Mouse (Mus musculus): ENCODE data around the gene Ndnf. TPM values are rescaled to one million over a fixed set of nuclear protein-coding genes. Genes with fewer than 3 reads are reported as not detected.
A peak's percentile ranks its signal among the peaks of the same experiment; 100 is the strongest.

Ndnf gene
- 10.4 and 11.2 TPM in 2 replicates for polyA plus RNA-seq (2015; fragmentation: Nextera tagmentation; extraction: Ambion mirVana)

DNA sequence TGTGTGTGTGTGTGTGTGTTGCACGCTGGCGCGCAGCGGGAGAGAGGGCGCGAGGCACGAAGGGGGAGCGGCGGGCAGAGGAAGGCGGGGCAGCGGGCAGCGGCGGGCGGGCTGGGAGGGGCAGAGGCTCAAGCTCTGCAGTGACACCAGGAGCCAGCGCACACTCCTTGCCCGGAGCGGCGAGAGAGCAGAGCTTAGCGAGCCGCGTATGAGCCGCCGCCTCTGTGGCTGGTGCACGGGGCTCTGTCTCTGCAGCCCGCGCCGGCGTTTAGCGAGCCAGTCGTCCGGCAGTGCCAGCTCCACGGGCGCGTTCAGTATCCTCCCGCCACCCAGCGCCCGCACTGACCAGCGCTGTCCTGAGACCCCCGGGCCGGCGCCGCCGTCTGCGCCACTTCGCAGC lies at the start of gene Ndnf:
Gene Ndnf, plus strand, starts transcription at position 140 of the 400 bp plus-strand sequence.
- H3K9me3 ChIP-seq (replicated peaks): no peaks in the 10 kb centered on the region

DNA sequence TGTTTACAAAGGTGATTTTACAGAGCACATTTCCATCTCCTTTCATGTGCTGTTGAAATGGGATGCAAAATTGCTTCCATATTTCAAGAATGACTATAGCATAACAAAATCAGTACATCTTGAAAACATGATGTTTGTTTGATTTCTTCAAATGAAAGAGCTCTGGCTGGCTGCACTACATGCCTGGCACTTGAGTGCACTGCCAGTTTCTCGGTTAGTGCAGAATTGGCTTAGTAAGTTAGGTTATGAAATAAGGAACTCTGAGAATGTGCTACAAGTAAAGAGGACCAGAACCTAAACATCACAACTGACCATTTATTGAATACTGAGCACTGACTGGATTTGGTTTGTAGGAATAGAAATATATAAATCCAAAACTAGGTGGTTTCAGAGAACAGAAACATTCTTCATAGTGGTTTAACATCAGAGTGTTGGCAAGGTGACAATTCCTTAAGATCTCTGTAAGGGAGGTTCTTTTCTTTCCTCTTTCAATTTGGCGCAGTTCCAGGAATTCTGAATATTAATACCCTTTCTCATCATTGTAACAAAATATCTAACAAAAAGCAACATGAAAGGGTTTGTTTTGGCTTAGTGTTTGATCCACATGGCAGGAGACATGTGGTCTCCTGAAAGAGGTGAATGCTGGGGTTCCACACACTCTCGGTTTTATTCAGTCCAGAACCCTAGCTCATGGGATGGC lies 48.2 kb upstream of the Ndnf start:
- Histone ChIP-seq H3K27me3 (replicated peaks) (no peaks in the 10 kb centered on the region), H3K9me3 (replicated peaks) (no peaks in the 10 kb centered on the region), H3K27ac (replicated peaks) (no peak overlapping the region), H3K9ac (replicated peaks) (no peak overlapping the region), H3K4me1 (no peaks in the 10 kb centered on the region), H3K36me3 (no peaks in the 10 kb centered on the region), H3K4me3 (replicated peaks) (no peak overlapping the region), H3K4me2 (no peak overlapping the region)
- 80% methylated on average over 3 of the region's 3 CpGs for WGBS
- no peak for ATAC-seq (ENCODE audit: low FRiP score)

More for the DNA sequence above, at the start of gene Ndnf:
- no peaks in the 10 kb centered on the region for H3K36me3 ChIP-seq
- H3K4me3 ChIP-seq (replicated peaks): peak within 1 kb of the TSS; percentile 68
- peak within 1 kb of the TSS; percentile 72 for H3K27ac ChIP-seq (replicated peaks)
- H3K4me1 ChIP-seq: peaks cover 26% of the 10 kb centered on the region
- under 1% methylated on average over 28 of the region's 45 CpGs for WGBS
- peak within 1 kb of the TSS; percentile 96 for H3K4me2 ChIP-seq
- no peaks in the 10 kb centered on the region for H3K27me3 ChIP-seq (replicated peaks)
- peak within 1 kb of the TSS; percentile 64 for H3K9ac ChIP-seq (replicated peaks)
- ATAC-seq (ENCODE audit: low FRiP score): peak; percentile 90

DNA sequence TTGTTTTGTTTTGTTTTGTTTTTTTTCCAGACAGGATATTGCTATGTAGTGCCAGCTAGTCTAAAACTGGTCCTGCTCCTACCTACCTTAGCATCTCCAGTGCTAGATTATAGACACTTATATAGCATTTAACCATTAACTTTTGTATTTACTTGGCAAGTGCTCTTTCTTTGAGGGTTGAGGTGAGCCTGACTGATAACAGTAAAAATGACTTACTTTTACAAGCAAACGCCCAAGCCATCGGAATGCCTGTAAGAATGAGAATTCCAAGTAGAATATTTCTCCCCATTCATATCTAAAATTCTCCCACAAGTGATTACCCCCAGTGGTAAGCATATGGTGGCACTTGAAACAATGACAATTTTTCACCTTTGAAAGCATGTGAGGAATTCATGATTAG lies 40.8 kb upstream of the Ndnf start:
- 91% methylated on average over 2 of the region's 2 CpGs for WGBS
- H3K27me3 ChIP-seq (replicated peaks): no peaks in the 10 kb centered on the region
- no peak overlapping the region for H3K4me2 ChIP-seq
- no peaks in the 10 kb centered on the region for H3K4me1 ChIP-seq
- H3K27ac ChIP-seq (replicated peaks): no peak overlapping the region
- ATAC-seq (ENCODE audit: low FRiP score): no peak
- no peak overlapping the region for H3K4me3 ChIP-seq (replicated peaks)
- H3K9ac ChIP-seq (replicated peaks): no peak overlapping the region
- no peaks in the 10 kb centered on the region for H3K9me3 ChIP-seq (replicated peaks)
- H3K36me3 ChIP-seq: no peaks in the 10 kb centered on the region

DNA sequence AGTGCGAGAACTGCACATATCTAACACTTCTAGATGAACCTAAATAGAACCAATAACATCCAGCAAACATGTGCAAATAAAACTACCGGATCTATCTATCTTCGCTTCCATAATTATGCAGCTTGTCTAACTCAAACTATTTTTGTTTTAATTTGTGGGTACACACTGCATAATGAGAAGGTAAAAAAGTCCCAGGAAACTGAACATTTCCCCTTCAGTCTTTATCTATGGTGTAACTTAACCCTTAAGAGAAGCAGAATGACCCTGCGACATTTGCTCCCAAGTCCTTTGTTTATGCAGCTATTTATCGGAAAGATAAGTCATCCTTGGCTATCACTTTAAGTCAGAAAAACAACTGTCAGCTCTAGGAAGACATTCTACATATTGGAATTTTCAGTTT lies 39.2 kb upstream of the Ndnf start:
- no peaks in the 10 kb centered on the region for H3K27me3 ChIP-seq (replicated peaks)
- 89% methylated on average over 5 of the region's 5 CpGs for WGBS
- no peak overlapping the region for H3K4me2 ChIP-seq
- no peak overlapping the region for H3K27ac ChIP-seq (replicated peaks)
- no peaks in the 10 kb centered on the region for H3K36me3 ChIP-seq
- no peak overlapping the region for H3K9ac ChIP-seq (replicated peaks)
- no peaks in the 10 kb centered on the region for H3K4me1 ChIP-seq
- H3K9me3 ChIP-seq (replicated peaks): no peaks in the 10 kb centered on the region
- ATAC-seq (ENCODE audit: low FRiP score): no peak
- no peak overlapping the region for H3K4me3 ChIP-seq (replicated peaks)

DNA sequence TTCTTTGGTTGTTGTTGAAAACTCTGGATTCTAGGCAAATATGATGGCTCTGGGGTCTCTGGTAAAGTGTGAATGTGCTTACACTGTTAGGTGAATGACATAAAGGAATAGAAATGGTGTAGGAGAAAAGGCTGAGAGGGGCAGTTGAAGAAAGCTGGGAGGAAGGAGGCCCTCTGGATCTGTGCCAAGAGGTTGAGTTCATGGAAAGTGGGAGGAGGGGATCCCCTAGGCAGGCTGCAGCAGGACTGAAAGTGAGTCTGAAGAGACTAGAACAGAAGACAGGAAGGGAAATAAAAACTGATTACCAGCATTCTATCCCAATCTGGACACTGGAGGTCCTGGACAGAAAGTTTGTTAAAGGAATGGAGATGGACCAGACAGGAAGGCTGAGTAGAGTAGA lies 29.0 kb upstream of the Ndnf start:
- Histone ChIP-seq H3K27ac (replicated peaks) (no peak overlapping the region), H3K4me1 (no peaks in the 10 kb centered on the region), H3K4me3 (replicated peaks) (no peak overlapping the region), H3K9me3 (replicated peaks) (peaks cover 3% of the 10 kb centered on the region; the same call in 1 of the 2 replicates), H3K36me3 (no peaks in the 10 kb centered on the region), H3K27me3 (replicated peaks) (no peaks in the 10 kb centered on the region), H3K9ac (replicated peaks) (no peak overlapping the region), H3K4me2 (no peak overlapping the region)
- ATAC-seq (ENCODE audit: low FRiP score): no peak

DNA sequence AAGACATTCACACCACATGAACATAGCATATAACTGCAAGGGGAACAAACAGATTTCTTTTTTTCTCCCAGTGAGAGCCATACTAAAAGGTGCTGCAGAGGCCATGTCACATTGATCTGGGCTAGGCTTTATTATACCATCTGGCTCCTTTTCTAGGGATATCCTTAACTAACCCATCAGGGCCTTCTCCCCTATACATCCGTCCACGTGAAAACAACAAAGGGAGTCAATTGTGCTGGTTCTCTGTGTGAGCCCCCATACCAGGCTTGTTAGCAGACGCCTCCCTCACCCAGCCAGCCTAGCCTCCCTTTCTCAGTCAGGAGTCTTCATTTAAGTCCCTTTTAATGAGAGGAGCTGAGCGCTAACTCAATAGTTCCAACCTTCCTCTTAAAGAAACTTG lies 27.3 kb upstream of the Ndnf start:
- H3K36me3 ChIP-seq: no peaks in the 10 kb centered on the region
- H3K27ac ChIP-seq (replicated peaks): no peak overlapping the region
- H3K4me3 ChIP-seq (replicated peaks): no peak overlapping the region
- H3K9me3 ChIP-seq (replicated peaks): 0 out of 2 replicates have a peak, but pooled peaks cover 3% of the 10 kb centered on the region
- H3K4me1 ChIP-seq: no peaks in the 10 kb centered on the region
- no peak overlapping the region for H3K4me2 ChIP-seq
- H3K27me3 ChIP-seq (replicated peaks): no peaks in the 10 kb centered on the region
- ATAC-seq (ENCODE audit: low FRiP score): no peak
- 44% methylated on average over 4 of the region's 4 CpGs for WGBS
- no peak overlapping the region for H3K9ac ChIP-seq (replicated peaks)

DNA sequence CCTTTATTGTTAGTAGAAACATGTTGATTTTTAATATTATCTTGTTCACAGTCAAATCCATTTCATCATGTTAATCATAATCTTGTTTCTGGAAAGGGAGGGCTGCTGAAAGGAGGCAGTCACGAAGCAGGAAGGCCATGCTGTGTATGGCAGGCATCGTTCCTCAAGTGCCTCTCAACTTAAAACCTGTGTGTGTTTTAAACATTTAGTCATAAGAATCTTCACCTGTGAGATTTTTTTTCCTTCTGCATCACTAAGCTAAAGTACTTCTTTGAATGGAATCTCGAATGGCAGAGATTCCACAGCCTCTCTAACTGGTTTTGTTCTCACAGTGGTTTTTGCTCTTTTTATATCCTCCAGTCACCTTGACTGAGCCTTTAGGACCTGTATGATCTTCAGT lies 25.0 kb upstream of the Ndnf start:
- H3K9me3 ChIP-seq (replicated peaks): no peaks in the 10 kb centered on the region
- H3K27me3 ChIP-seq (replicated peaks): no peaks in the 10 kb centered on the region
- no peak overlapping the region for H3K4me2 ChIP-seq
- no peak overlapping the region for H3K4me3 ChIP-seq (replicated peaks)
- no peaks in the 10 kb centered on the region for H3K36me3 ChIP-seq
- no peak overlapping the region for H3K27ac ChIP-seq (replicated peaks)
- no peaks in the 10 kb centered on the region for H3K4me1 ChIP-seq
- no peak overlapping the region for H3K9ac ChIP-seq (replicated peaks)
- 78% methylated on average over 3 of the region's 3 CpGs for WGBS
- ATAC-seq (ENCODE audit: low FRiP score): no peak

DNA sequence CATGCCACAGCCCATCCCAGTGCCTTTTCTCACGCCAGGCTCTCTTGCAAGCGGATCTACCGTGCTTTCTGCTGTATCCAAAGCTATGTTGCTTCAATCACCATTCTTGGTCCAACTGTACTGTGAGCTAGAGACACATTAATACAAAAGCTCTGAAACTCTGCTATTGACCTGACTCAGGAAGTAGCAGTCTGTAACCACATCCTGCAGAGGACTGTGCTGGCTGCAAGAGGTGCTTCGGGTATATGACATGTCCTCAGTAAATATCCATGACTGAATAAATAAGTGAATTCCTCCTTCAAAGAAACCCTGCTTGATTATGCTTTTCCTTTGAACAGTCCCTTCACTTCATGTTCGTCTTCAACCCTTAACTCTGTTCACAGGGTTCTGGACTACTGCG lies 23.7 kb upstream of the Ndnf start:
- 88% methylated on average over 6 of the region's 6 CpGs for WGBS
- Histone ChIP-seq H3K27me3 (replicated peaks) (no peaks in the 10 kb centered on the region), H3K9ac (replicated peaks) (no peak overlapping the region), H3K9me3 (replicated peaks) (no peaks in the 10 kb centered on the region), H3K4me1 (no peaks in the 10 kb centered on the region), H3K36me3 (no peaks in the 10 kb centered on the region), H3K27ac (replicated peaks) (no peak overlapping the region), H3K4me2 (no peak overlapping the region), H3K4me3 (replicated peaks) (no peak overlapping the region)
- no peak for ATAC-seq (ENCODE audit: low FRiP score)

DNA sequence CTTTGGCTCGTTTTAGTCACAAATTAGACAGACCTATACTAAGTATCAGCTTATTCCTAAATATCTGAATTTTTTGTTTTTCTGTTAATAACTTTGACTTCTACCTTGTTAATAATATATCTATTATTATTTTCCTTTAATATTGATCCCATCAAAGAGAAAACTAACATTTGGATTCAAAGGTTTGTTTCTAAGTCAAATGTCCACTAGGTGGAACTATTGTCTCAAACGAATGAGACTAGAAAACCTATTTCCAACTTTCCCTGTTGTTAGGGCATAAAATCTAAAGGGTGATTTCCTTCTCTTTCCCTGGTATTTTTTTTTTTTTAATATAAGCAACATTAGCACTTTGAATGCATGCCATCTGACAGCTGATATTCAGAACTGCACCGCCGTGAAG lies 20.0 kb upstream of the Ndnf start:
- 23% methylated on average over 4 of the region's 4 CpGs for WGBS
- ATAC-seq (ENCODE audit: low FRiP score): no peak
- Histone ChIP-seq H3K4me3 (replicated peaks) (no peak overlapping the region), H3K4me1 (no peaks in the 10 kb centered on the region), H3K9ac (replicated peaks) (no peak overlapping the region), H3K27ac (replicated peaks) (no peak overlapping the region), H3K27me3 (replicated peaks) (no peaks in the 10 kb centered on the region), H3K4me2 (no peak overlapping the region), H3K9me3 (replicated peaks) (no peaks in the 10 kb centered on the region), H3K36me3 (no peaks in the 10 kb centered on the region)

DNA sequence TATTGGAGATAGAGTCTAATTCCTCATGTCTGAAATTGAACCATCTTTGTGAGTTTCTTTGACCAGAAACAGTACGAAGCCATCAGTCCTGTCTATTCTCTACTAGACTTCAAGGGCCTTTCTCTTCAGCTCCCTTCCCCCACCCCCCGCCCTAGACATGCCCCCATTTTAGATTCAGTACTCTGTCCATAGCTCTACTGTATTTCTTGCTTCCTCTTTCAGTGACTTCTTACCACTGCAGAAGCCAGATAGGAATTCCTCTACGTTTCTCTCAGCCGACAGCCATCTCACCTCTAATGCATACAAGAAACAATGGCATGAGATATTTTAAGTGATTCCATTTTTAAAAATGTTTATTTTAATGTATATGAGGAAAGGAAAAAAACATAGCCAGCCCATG lies 10.1 kb upstream of the Ndnf start:
- H3K9ac ChIP-seq (replicated peaks): no peak overlapping the region
- H3K4me2 ChIP-seq: no peak overlapping the region
- no peak overlapping the region for H3K27ac ChIP-seq (replicated peaks)
- H3K36me3 ChIP-seq: no peaks in the 10 kb centered on the region
- H3K4me1 ChIP-seq: no peaks in the 10 kb centered on the region
- 89% methylated on average over 4 of the region's 4 CpGs for WGBS
- H3K27me3 ChIP-seq (replicated peaks): no peaks in the 10 kb centered on the region
- no peaks in the 10 kb centered on the region for H3K9me3 ChIP-seq (replicated peaks)
- H3K4me3 ChIP-seq (replicated peaks): no peak overlapping the region
- ATAC-seq (ENCODE audit: low FRiP score): no peak

DNA sequence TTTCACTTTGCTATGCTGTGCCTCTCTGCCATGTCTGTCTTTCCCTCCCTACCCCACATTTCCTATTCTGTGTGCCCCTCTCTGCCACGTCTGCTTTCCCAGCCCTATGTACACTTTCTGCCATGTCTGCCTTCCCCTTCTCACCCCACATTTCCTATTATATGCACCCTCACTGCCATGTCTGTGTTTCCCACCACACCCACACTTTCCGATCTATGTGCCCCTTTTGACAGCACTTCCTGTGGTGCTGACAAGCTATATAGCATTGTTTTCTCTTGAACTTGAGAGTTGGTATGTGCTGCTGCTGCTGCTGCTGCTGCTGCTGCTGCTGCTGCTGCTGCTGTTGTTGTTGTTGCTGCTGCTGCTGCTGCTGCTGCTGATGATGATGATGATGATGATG lies 9.3 kb upstream of the Ndnf start:
- H3K36me3 ChIP-seq: no peaks in the 10 kb centered on the region
- no peak overlapping the region for H3K4me2 ChIP-seq
- no peak for ATAC-seq (ENCODE audit: low FRiP score)
- no peaks in the 10 kb centered on the region for H3K27me3 ChIP-seq (replicated peaks)
- no peaks in the 10 kb centered on the region for H3K4me1 ChIP-seq
- no peak overlapping the region for H3K9ac ChIP-seq (replicated peaks)
- no peaks in the 10 kb centered on the region for H3K9me3 ChIP-seq (replicated peaks)
- H3K27ac ChIP-seq (replicated peaks): no peak overlapping the region
- 70% methylated on average over 2 of the region's 2 CpGs for WGBS
- H3K4me3 ChIP-seq (replicated peaks): no peak overlapping the region

DNA sequence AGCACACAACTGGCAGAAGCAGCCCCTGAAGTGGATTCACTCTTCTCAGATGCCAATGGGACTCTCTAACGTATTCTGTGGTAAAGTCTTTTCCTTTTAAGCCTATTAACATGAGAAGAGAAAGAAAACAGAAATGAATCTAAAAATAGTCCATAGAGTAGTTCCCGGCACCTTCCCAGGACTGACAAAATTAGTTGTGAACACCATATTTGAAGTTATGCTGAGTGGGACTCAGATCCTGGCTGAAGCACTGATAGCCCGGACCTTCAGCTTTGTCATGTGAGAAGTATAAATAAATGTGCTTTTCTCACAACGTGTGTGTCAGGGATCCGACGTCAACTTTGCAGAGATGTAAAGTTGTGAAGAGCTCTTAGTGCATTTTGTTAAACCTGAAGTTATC lies 7.4 kb upstream of the Ndnf start:
- WGBS: 82% methylated on average over 6 of the region's 6 CpGs
- H3K9me3 ChIP-seq (replicated peaks): no peaks in the 10 kb centered on the region
- no peak overlapping the region for H3K9ac ChIP-seq (replicated peaks)
- no peak overlapping the region for H3K4me2 ChIP-seq
- no peak for ATAC-seq (ENCODE audit: low FRiP score)
- no peak overlapping the region for H3K4me3 ChIP-seq (replicated peaks)
- no peaks in the 10 kb centered on the region for H3K27me3 ChIP-seq (replicated peaks)
- no peak overlapping the region for H3K27ac ChIP-seq (replicated peaks)
- H3K4me1 ChIP-seq: no peaks in the 10 kb centered on the region
- H3K36me3 ChIP-seq: no peaks in the 10 kb centered on the region
